27 mouse cellular contexts compared by ENCODE assay signal in the genomic region with DNA sequence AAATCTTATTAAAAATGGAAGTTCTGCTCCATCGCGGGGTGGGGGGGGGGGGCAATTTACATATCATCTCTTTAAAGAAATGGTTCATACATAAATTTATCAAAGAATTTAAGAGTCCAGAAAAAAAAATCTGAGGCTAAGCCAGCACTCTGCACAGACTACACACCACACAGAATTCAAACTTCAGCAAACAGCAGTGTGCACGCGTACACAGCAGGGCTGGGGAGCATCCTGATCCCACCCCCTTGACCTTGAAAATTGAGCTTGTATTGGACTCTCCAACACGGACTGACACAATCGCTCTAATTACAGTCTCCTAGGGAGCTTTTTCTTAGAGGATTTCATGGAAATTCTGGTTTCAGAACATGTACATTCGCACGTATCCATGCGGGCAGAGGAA.
A peak's percentile ranks its signal among the peaks of the same experiment; 100 is the strongest.
DNase-seq lines count a peak whose midpoint lies in the region; ATAC-seq and TF ChIP-seq lines count a peak whose summit lies in the region.
"Had no signal": no experiment of that assay in that cellular context is flagged by ENCODE, and none has a peak within 500 bp of the region (broad histone marks: within the 10 kb centered on the region; RNA-seq: fewer than 3 reads in every experiment).

No protein-coding gene starts in this region.

- no peak for TF ChIP-seq CTCF in midbrain, postnatal 0 days (IDR thresholded peaks at IDR 0.05)

- no peak overlapping the region for H3K4me3 ChIP-seq in embryonic facial prominence, embryonic 14.5 days (ENCODE audit: low read depth, low read length)
- no peak overlapping the region for H3K4me3 ChIP-seq in embryonic facial prominence, embryonic 10.5 days
- no peak overlapping the region for H3K4me3 ChIP-seq in midbrain, embryonic 11.5 days (ENCODE audit: low read depth, low read length)
- no peak overlapping the region for H3K4me3 ChIP-seq in midbrain, postnatal 0 days (ENCODE audit: low read depth, low read length)
- H3K4me3 ChIP-seq: embryonic facial prominence, embryonic 13.5 days; forebrain, embryonic 10.5 days; heart, adult 2 months; heart, embryonic 10.5 days; heart, embryonic 13.5 days had no signal

- no peaks in the 10 kb centered on the region for H3K9me3 ChIP-seq in embryonic facial prominence, embryonic 14.5 days (ENCODE audit: control insufficient read depth, low read length)
- H3K9me3 ChIP-seq in embryonic facial prominence, embryonic 10.5 days: no peaks in the 10 kb centered on the region
- H3K9me3 ChIP-seq in midbrain, embryonic 11.5 days (ENCODE audit: control insufficient read depth, low read length): no peaks in the 10 kb centered on the region
- no peaks in the 10 kb centered on the region for H3K9me3 ChIP-seq in midbrain, postnatal 0 days (ENCODE audit: low read length)
- H3K9me3 ChIP-seq: embryonic facial prominence, embryonic 13.5 days; forebrain, embryonic 10.5 days; heart, embryonic 10.5 days; heart, embryonic 13.5 days had no signal

- peak; percentile 60; the same call in 1 of the 2 replicates for ATAC-seq in embryonic facial prominence, embryonic 14.5 days (ENCODE audit: low read depth)
- peak; percentile 39; the same call in 1 of the 2 replicates for ATAC-seq in frontal cortex, adult (ENCODE audit: low TSS enrichment)
- peak; percentile 54; the same call in 1 of the 2 replicates for ATAC-seq in midbrain, embryonic 11.5 days (ENCODE audit: low FRiP score)
- ATAC-seq in midbrain, postnatal 0 days (ENCODE audit: low FRiP score): no peak
- ATAC-seq: forebrain, postnatal 0 days; hindbrain, postnatal 0 days; inflammation-experienced regulatory T-cells, adult 6 months had no signal

- no peak overlapping the region for H3K27ac ChIP-seq in embryonic facial prominence, embryonic 14.5 days (replicated peaks; ENCODE audit: low read depth, low read length)
- H3K27ac ChIP-seq in embryonic facial prominence, embryonic 10.5 days (replicated peaks): no peak overlapping the region
- no peak overlapping the region for H3K27ac ChIP-seq in midbrain, embryonic 11.5 days (ENCODE audit: low read depth, low read length)
- H3K27ac ChIP-seq in midbrain, postnatal 0 days (ENCODE audit: low read depth, low read length): no peak overlapping the region
- H3K27ac ChIP-seq: embryonic facial prominence, embryonic 13.5 days; forebrain, embryonic 10.5 days; heart, adult 2 months; heart, embryonic 10.5 days; heart, embryonic 13.5 days; hindbrain, embryonic 14.5 days; hindbrain, postnatal 0 days had no signal

- H3K9ac ChIP-seq in embryonic facial prominence, embryonic 14.5 days (ENCODE audit: low read depth, low read length): no peak overlapping the region
- no peak overlapping the region for H3K9ac ChIP-seq in midbrain, embryonic 11.5 days (ENCODE audit: low read length)
- H3K9ac ChIP-seq in midbrain, postnatal 0 days (replicated peaks; ENCODE audit: low read length, poor library complexity, severe bottlenecking): no peak overlapping the region
- H3K9ac ChIP-seq: embryonic facial prominence, embryonic 13.5 days; forebrain, postnatal 0 days; heart, embryonic 13.5 days; hindbrain, embryonic 14.5 days had no signal

- no peaks in the 10 kb centered on the region for H3K36me3 ChIP-seq in embryonic facial prominence, embryonic 14.5 days (ENCODE audit: control insufficient read depth, insufficient read depth, low read length)
- H3K36me3 ChIP-seq in embryonic facial prominence, embryonic 10.5 days (replicated peaks): no peaks in the 10 kb centered on the region
- H3K36me3 ChIP-seq in midbrain, embryonic 11.5 days (ENCODE audit: control insufficient read depth, insufficient read depth, low read length): no peaks in the 10 kb centered on the region
- H3K36me3 ChIP-seq in midbrain, postnatal 0 days (ENCODE audit: insufficient read depth, low read length): no peaks in the 10 kb centered on the region
- H3K36me3 ChIP-seq: embryonic facial prominence, embryonic 13.5 days; forebrain, embryonic 10.5 days; heart, embryonic 10.5 days; heart, embryonic 13.5 days had no signal

- H3K4me2 ChIP-seq in embryonic facial prominence, embryonic 14.5 days (ENCODE audit: low read depth, low read length): no peak overlapping the region
- H3K4me2 ChIP-seq in midbrain, embryonic 11.5 days: no peak overlapping the region
- no peak overlapping the region for H3K4me2 ChIP-seq in midbrain, postnatal 0 days (ENCODE audit: low read depth, low read length, poor library complexity, severe bottlenecking)
- H3K4me2 ChIP-seq: embryonic facial prominence, embryonic 13.5 days; heart, embryonic 13.5 days; hindbrain, embryonic 14.5 days had no signal

- 70% methylated on average over 9 of the region's 9 CpGs for WGBS in embryonic facial prominence, embryonic 14.5 days
- WGBS in embryonic facial prominence, embryonic 10.5 days: 81% methylated on average over 9 of the region's 9 CpGs
- 86% methylated on average over 9 of the region's 9 CpGs for WGBS in midbrain, embryonic 11.5 days
- 58% methylated on average over 9 of the region's 9 CpGs for WGBS in midbrain, postnatal 0 days

- DNase-seq in embryonic facial prominence, embryonic 14.5 days (ENCODE audit: low spot score): peak; percentile 30
- no peak for DNase-seq in embryonic facial prominence, embryonic 10.5 days (ENCODE audit: low spot score)
- DNase-seq in frontal cortex, postnatal 14 days (ENCODE audit: low spot score in 2 of 2): no peak
- no peak for DNase-seq in midbrain, embryonic 11.5 days (ENCODE audit: low spot score, missing footprints)
- no peak for DNase-seq in midbrain, postnatal 0 days (ENCODE audit: low spot score)
- peak; percentile 7 for DNase-seq in R1 (ENCODE audit: low read depth, low spot score)
- no peak for DNase-seq in adrenal gland, postnatal 4 days (ENCODE audit: low spot score in 2 of 2)
- DNase-seq: adrenal gland, postnatal 10 days; adrenal gland, postnatal 36 days; cerebellum, adult 11 months; cerebellum, adult 2 months; cerebellum, adult 9-11 months; cerebellum, postnatal 25 days; forebrain, postnatal 0 days; gastrocnemius, postnatal 10 days; gastrocnemius, postnatal 36 days; heart, adult 2 months; heart, postnatal 14 days; heart, postnatal 4 days had no signal

- no peaks in the 10 kb centered on the region for H3K4me1 ChIP-seq in embryonic facial prominence, embryonic 14.5 days (ENCODE audit: control insufficient read depth, insufficient read depth, low read length)
- H3K4me1 ChIP-seq in embryonic facial prominence, embryonic 10.5 days: no peaks in the 10 kb centered on the region; the same call in 1 of the 2 replicates
- H3K4me1 ChIP-seq in midbrain, embryonic 11.5 days (ENCODE audit: control insufficient read depth, insufficient read depth, low read length): no peaks in the 10 kb centered on the region
- H3K4me1 ChIP-seq in midbrain, postnatal 0 days (ENCODE audit: insufficient read depth, low read length): peaks cover 2% of the 10 kb centered on the region; the same call in 1 of the 2 replicates
- H3K4me1 ChIP-seq: embryonic facial prominence, embryonic 13.5 days; heart, embryonic 10.5 days; heart, embryonic 13.5 days had no signal

- no peaks in the 10 kb centered on the region for H3K27me3 ChIP-seq in embryonic facial prominence, embryonic 14.5 days (replicated peaks; ENCODE audit: control insufficient read depth, insufficient read depth, low read length)
- H3K27me3 ChIP-seq in embryonic facial prominence, embryonic 10.5 days (replicated peaks; ENCODE audit: low read depth, poor library complexity, severe bottlenecking): no peaks in the 10 kb centered on the region
- H3K27me3 ChIP-seq in midbrain, embryonic 11.5 days (ENCODE audit: control insufficient read depth, insufficient read depth, low read length): no peaks in the 10 kb centered on the region
- H3K27me3 ChIP-seq in midbrain, postnatal 0 days (ENCODE audit: insufficient read depth, low read length): no peaks in the 10 kb centered on the region
- H3K27me3 ChIP-seq: embryonic facial prominence, embryonic 13.5 days; heart, embryonic 13.5 days had no signal

Comparison
In these comparisons a context has a peak if more than half of its experiments do, and no peak if none do; other contexts are left out.
1. DNase-seq: peak in embryonic facial prominence, embryonic 14.5 days (single experiment) and R1 (single experiment); none in embryonic facial prominence, embryonic 10.5 days (single experiment), frontal cortex, postnatal 14 days (0 of 2), midbrain, embryonic 11.5 days (single experiment), midbrain, postnatal 0 days (single experiment) and adrenal gland, postnatal 4 days (0 of 2).